Mouse (Mus musculus): ENCODE measurements around the gene Tmem51. TPM values are rescaled to one million over a fixed set of nuclear protein-coding genes. Genes with fewer than 3 reads are reported as not detected.
"Not testable (repeated sequence)": the region's sequence is repeated elsewhere in the genome, so short reads cannot be mapped to it uniquely, and the experiment has no call there.

The Tmem51 gene
- total and polyA plus RNA-seq, 3 experiments, result 0.05 TPM; not detected in 2

DNA sequence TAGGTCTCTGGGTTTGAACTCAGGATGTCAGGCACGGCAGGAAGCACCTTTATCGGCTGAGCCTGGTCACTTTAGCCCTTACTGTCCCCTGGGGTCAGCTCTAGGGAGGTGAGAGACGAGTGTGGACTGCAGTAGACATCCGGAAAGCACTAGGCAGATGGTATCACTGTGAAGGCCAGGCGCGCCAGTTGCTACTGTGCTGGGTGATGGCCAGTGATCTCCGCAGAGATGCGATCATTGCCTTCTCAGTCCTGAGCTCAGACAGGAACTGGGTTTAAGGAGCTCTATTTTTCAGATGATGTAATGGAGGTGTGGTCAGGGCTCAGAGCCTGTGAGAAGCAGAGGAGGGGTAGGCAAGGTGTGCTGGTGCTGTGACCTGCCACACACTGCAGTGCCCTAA lies 28.5 kb downstream of the Tmem51 start:
- Histone ChIP-seq H3K4me1 (ENCODE audit: insufficient read depth, low read depth, low read length) (no peaks in the 10 kb centered on the region), H3K27me3 (ENCODE audit: insufficient read depth, low read length) (no peaks in the 10 kb centered on the region; the same call in 1 of the 2 replicates), H3K9me3 (replicated peaks) (peaks cover 84% of the 10 kb centered on the region), H3K36me3 (replicated peaks) (no peaks in the 10 kb centered on the region), H3K4me3 (ENCODE audit: low read depth, low read length) (no peak overlapping the region)
- no peak for ATAC-seq (ENCODE audit: extremely low read depth, insufficient number of reproducible peaks, low FRiP score, poor library complexity, severe bottlenecking)
- TF ChIP-seq GATA1 (IDR thresholded peaks at IDR 0.05; ENCODE audit: borderline replicate concordance, low read length) (no peak), POLR2AphosphoS5 (IDR thresholded peaks at IDR 0.05; ENCODE audit: insufficient replicate concordance, low read depth, low read length) (no peak)
- no peak for DNase-seq (ENCODE audit: low spot score)

DNA sequence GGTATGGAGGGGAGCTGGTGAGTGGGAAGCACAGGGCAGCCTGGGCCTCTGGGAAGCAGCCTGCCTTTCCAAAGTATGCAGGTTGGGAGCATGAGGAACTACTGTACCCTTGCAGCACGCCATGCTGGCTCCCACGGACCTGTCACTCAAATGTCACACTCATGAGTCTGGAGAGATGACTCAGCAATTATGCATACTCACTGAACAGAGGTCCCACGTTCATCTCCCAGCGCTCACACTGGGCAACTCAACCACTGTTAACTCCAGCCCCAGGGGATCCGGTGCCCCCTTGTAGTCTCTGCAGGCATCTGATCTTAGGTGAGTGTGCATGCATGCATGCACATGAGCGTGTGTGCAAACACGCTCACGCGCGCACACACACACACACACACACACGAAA lies 29.5 kb downstream of the Tmem51 start:
- TF ChIP-seq GATA2 (IDR thresholded peaks at IDR 0.05; ENCODE audit: borderline replicate concordance, low read depth, low read length) (no peak), TAL1 (conservative IDR thresholded peaks at IDR 0.05; ENCODE audit: low read depth, low read length) (no peak), GATA1 (IDR thresholded peaks at IDR 0.05; ENCODE audit: borderline replicate concordance, low read length) (no peak), CTCF (IDR thresholded peaks at IDR 0.05; ENCODE audit: low read depth, low read length) (no peak)
- no peaks in the 10 kb centered on the region for H3K4me1 ChIP-seq (ENCODE audit: insufficient read depth, low read depth, low read length)
- H3K9me3 ChIP-seq (replicated peaks), result peaks cover 84% of the 10 kb centered on the region
- H3K36me3 ChIP-seq (replicated peaks), result no peaks in the 10 kb centered on the region
- no peak overlapping the region; the same call in 1 of the 2 replicates for H3K4me3 ChIP-seq (ENCODE audit: low read depth, low read length)
- H3K27me3 ChIP-seq (ENCODE audit: insufficient read depth, low read length), result no peaks in the 10 kb centered on the region; the same call in 1 of the 2 replicates
- no peak for DNase-seq (ENCODE audit: low spot score)
- no peak for ATAC-seq (ENCODE audit: extremely low read depth, insufficient number of reproducible peaks, low FRiP score, poor library complexity, severe bottlenecking)

GRCm38 (mm10) chr4:142053661-142054448 lies 30.2 kb downstream of the Tmem51 start:
- H3K4me1 ChIP-seq (ENCODE audit: insufficient read depth, low read depth, low read length), result no peaks in the 10 kb centered on the region

GRCm38 (mm10) chr4:142053261-142053660 lies 30.8 kb downstream of the Tmem51 start:
- Histone ChIP-seq H3K27me3 (ENCODE audit: insufficient read depth, low read length) (no peaks in the 10 kb centered on the region; the same call in 1 of the 2 replicates), H3K4me1 (ENCODE audit: insufficient read depth, low read depth, low read length) (no peaks in the 10 kb centered on the region), H3K4me3 (ENCODE audit: low read depth, low read length) (no peak overlapping the region), H3K9me3 (replicated peaks) (peaks cover 86% of the 10 kb centered on the region), H3K36me3 (replicated peaks) (no peaks in the 10 kb centered on the region)
- TF ChIP-seq CTCF (IDR thresholded peaks at IDR 0.05; ENCODE audit: low read depth, low read length) (no peak), POLR2AphosphoS5 (IDR thresholded peaks at IDR 0.05; ENCODE audit: insufficient replicate concordance, low read depth, low read length) (no peak), GATA1 (IDR thresholded peaks at IDR 0.05; ENCODE audit: borderline replicate concordance, low read length) (no peak), TAL1 (conservative IDR thresholded peaks at IDR 0.05; ENCODE audit: low read depth, low read length) (no peak), GATA2 (IDR thresholded peaks at IDR 0.05; ENCODE audit: borderline replicate concordance, low read depth, low read length) (no peak)
- ATAC-seq (ENCODE audit: extremely low read depth, insufficient number of reproducible peaks, low FRiP score, poor library complexity, severe bottlenecking) (no peak), DNase-seq (ENCODE audit: low spot score) (no peak)

More at GRCm38 (mm10) chr4:142053661-142054448, 30.2 kb downstream of the Tmem51 start:
- DNase-seq (ENCODE audit: low spot score), result no peak
- no peak overlapping the region for H3K4me3 ChIP-seq (ENCODE audit: low read depth, low read length)
- no peak for TF ChIP-seq CTCF (IDR thresholded peaks at IDR 0.05; ENCODE audit: low read depth, low read length)
- no peak for TF ChIP-seq GATA1 (IDR thresholded peaks at IDR 0.05; ENCODE audit: borderline replicate concordance, low read length)
- TF ChIP-seq TAL1 (conservative IDR thresholded peaks at IDR 0.05; ENCODE audit: low read depth, low read length), result no peak
- TF ChIP-seq GATA2 (IDR thresholded peaks at IDR 0.05; ENCODE audit: borderline replicate concordance, low read depth, low read length), result no peak
- no peak for TF ChIP-seq POLR2AphosphoS5 (IDR thresholded peaks at IDR 0.05; ENCODE audit: insufficient replicate concordance, low read depth, low read length)
- peaks cover 84% of the 10 kb centered on the region for H3K9me3 ChIP-seq (replicated peaks)
- no peaks in the 10 kb centered on the region for H3K36me3 ChIP-seq (replicated peaks)
- H3K27me3 ChIP-seq (ENCODE audit: insufficient read depth, low read length), result no peaks in the 10 kb centered on the region; the same call in 1 of the 2 replicates
- no peak for ATAC-seq (ENCODE audit: extremely low read depth, insufficient number of reproducible peaks, low FRiP score, poor library complexity, severe bottlenecking)

- no peak for DNase-seq (ENCODE audit: low spot score)
- no peaks in the 10 kb centered on the region for H3K4me1 ChIP-seq (ENCODE audit: insufficient read depth, low read depth, low read length)
- ATAC-seq (ENCODE audit: extremely low read depth, insufficient number of reproducible peaks, low FRiP score, poor library complexity, severe bottlenecking), result no peak
- H3K4me3 ChIP-seq (ENCODE audit: low read depth, low read length), result no peak overlapping the region
- H3K27me3 ChIP-seq (ENCODE audit: insufficient read depth, low read length), result no peaks in the 10 kb centered on the region
- TF ChIP-seq TAL1 (conservative IDR thresholded peaks at IDR 0.05; ENCODE audit: low read depth, low read length) (no peak), GATA1 (IDR thresholded peaks at IDR 0.05; ENCODE audit: borderline replicate concordance, low read length) (no peak), POLR2AphosphoS5 (IDR thresholded peaks at IDR 0.05; ENCODE audit: insufficient replicate concordance, low read depth, low read length) (no peak)
- H3K36me3 ChIP-seq (replicated peaks), result no peaks in the 10 kb centered on the region
- H3K9me3 ChIP-seq (replicated peaks), result peaks cover 87% of the 10 kb centered on the region
Observed at GRCm38 (mm10) chr4:142052391-142053132, 31.5 kb downstream of the Tmem51 start.

GRCm38 (mm10) chr4:142051883-142052282 lies 32.2 kb downstream of the Tmem51 start:
- peaks cover 88% of the 10 kb centered on the region for H3K9me3 ChIP-seq (replicated peaks)
- not testable (repeated sequence) for H3K4me3 ChIP-seq (ENCODE audit: low read depth, low read length); ATAC-seq (ENCODE audit: extremely low read depth, insufficient number of reproducible peaks, low FRiP score, poor library complexity, severe bottlenecking); DNase-seq (ENCODE audit: low spot score); H3K27me3 ChIP-seq (ENCODE audit: insufficient read depth, low read length); H3K4me1 ChIP-seq (ENCODE audit: insufficient read depth, low read depth, low read length); H3K36me3 ChIP-seq (replicated peaks)

Measured in G1E (cell line).